Mouse (Mus musculus) ovary, adult 10 weeks (tissue): ENCODE measurements around the gene Vmn2r53. TPM values are rescaled to one million over a fixed set of nuclear protein-coding genes. Genes with fewer than 3 reads are reported as not detected.

Experiments used
- polyA plus RNA-seq: library from polyadenylated mRNA; stranded (reverse); fragments of 350-450 nt; fragmentation: Illumina TruSeq; extraction: RNeasy Lipid Tissue Mini Kit (QIAGEN cat#74804); gene quantifications from one replicate; pipeline ENCODE4 v1.2.3, GENCODE M21; 2014

The Vmn2r53 gene
- not detected for polyA plus RNA-seq

GRCm38 (mm10) chr7:12608688-12609087 is at the start of gene Vmn2r53:
TSS of gene Vmn2r53 (minus strand) at chr7:12608788.

DNA sequence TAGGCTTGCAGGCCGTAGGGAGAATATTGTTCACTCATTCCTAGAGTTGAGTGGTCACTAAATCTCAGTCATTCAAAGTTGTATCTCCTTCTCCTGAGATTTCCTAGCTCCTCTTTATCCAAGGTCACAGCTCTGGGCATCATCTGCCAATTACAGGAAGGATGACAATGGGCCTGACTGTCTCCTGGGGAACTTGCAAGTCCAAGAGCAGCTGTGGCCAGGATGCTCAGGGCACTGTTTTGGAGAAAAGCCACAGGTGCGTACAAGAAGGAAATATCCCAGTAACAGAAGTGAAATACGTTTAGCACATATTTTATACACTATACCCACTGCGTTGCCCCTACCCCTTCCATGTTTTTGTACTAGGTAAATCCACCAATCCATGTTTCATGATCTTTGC is 31.6 kb upstream of the Vmn2r53 start, which contains the start of gene Vmn2r54:
Gene Vmn2r54 (minus strand): TSS at position 101 of the 400 bp plus-strand sequence.

Other genes with a start within 250 kb of the Vmn2r53 start
- not detected for gene Vmn1r84, start 239.5 kb downstream of the Vmn2r53 start, polyA plus RNA-seq
- 5.0 TPM for gene Zfp551, start 186.0 kb downstream of the Vmn2r53 start, polyA plus RNA-seq
- 79.2 TPM for gene Zfp606, start 130.5 kb downstream of the Vmn2r53 start, polyA plus RNA-seq
- gene 2900092C05Rik, start 96.3 kb downstream of the Vmn2r53 start, polyA plus RNA-seq = not detected
- not detected for gene Vmn2r54, start 31.5 kb upstream of the Vmn2r53 start, polyA plus RNA-seq
- gene Vmn2r55, start 76.2 kb upstream of the Vmn2r53 start, polyA plus RNA-seq = not detected
- not detected for gene Vmn2r56, start 126.2 kb upstream of the Vmn2r53 start, polyA plus RNA-seq
- 5.4 TPM for gene Zscan18, start 194.8 kb upstream of the Vmn2r53 start, polyA plus RNA-seq
- 41.2 TPM for gene Zfp329, start 210.1 kb upstream of the Vmn2r53 start, polyA plus RNA-seq
- gene Zfp110, start 226.0 kb upstream of the Vmn2r53 start, polyA plus RNA-seq = 38.6 TPM